Mouse (Mus musculus) embryo, embryonic 11 days (tissue): ENCODE data around the gene Akap2.
A peak's percentile ranks its signal among the peaks of the same experiment; 100 is the strongest.

Source experiments
- DNase-seq: peaks from one replicate; pipeline ENCODE4 v3.0.0-alpha.2; 2015

The Akap2 gene

DNA sequence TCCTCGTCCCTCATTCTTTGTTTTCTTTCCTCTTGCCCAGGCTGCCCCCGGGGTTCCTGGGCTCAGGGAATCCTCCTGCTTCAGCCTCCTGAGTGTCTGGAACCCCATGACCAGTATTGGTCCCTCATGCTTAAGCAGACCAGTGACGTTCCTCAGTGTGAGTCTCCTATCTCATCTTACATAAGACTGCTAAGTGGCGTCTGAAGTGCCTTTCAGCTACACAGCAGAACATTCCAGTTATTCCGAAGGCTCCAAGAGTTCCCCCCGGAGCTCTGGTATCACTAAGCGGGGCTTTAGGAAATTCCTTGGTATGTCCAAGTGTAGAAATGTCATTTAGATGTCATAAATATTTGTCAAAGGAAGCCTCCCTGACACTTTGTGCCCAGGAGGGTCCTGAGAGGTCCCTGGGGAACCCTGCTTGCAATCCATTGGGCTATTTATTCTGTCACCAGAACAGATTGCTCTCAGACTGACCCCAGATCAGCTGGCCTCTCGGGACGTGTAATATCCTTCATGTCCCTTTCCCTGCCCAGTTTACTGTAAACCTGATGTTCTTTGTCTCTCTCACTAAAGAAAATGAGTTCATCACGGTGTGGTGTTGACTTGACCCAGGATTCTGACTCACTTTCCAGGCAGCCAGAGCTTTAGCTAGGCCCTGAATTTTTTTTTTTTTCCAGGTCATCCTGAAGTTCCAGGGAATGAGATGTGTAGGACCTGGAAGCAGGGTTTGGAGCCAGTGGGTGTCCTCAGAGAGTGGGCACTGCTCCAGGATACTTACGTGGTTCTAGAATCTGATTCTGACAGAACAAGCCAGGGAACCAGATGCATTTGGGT, 125.2 kb downstream of the Akap2 start:
- peak; percentile 43 for DNase-seq

DNA sequence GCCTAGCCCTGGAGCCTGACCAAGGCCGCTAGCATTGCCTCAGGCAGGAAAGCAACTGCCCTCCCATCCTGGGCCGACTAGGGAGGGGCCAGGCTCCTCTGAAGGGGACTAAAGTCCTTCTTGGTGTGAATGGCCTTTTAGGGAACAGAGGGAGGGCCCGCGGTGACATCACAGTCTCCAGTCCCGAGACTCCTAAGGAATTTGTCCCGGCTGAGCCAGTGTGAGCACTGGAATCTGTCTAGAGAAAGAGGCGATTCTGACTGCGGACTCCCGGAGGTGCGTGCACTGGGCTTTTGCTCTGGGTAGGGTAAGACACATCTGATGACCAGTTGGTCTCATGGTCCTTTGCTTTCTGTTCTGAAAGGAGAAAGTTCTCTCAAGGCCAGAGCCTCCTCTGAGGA, 127.6 kb downstream of the Akap2 start:
- peak; percentile 90 for DNase-seq

DNA sequence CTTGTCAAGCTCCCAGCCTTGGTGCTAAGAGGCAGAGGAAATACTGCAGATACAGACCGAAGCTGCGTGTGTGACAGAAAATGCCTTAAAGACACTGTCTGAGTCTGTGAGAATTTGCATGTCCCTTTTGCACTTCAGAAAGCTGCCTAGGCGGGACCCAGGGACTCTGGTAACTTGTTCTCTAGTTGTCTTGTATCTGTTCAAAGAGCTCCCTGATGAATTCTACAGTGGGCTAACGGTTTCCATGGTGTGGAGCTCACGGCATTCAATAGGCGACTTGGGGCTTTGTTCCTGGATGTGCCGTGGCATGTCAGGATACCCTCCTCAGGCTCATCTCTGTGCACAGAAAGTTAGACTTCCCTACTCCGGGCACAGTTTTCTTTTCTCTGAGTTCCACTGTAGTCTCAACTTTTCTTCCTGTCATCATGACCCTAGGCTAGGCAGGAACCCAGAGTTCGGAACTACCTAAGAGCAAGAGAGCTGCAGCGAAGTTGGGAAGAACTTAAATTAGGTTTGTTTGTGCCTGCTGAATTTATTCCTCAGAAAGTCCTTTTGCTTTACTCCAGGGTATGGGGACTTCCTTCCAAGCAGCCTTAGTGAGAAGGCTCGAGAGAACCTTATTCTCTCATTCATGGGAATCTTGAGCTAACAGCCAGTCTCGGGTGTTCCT, 128.2 kb downstream of the Akap2 start:
- DNase-seq, result peak; percentile 66

DNA sequence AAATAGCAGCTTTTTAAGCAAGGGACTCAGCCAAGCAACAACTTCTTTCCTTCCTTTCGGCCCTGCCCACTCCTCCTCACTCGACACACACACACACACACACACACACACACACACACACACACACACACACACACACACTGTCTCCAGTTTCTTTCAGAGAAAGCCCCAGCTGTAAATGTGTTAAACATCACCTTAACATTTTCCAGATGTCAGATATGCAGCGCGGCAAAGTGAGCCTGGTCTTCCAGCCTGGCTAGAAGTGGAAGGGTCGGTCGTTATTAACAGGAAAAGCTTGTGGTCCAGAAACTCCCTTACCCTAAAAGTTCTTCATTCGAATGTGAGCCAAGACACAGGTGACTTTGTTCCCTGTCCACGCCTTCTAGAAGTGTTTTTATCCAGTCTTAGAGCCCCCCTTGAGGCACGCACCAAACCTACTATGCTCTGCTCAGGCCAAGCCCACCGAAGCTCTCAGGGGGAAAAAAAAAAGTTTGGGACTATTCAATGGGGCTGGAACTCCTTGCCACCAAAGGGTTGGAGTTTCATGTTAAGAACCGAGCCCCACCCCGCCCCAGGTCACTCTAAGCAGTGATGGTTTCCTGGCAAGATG, 129.0 kb downstream of the Akap2 start:
- peak; percentile 82 for DNase-seq

- DNase-seq, result peak; percentile 79
Measured at GRCm38 (mm10) chr4:57846991-57847422, 129.6 kb downstream of the Akap2 start.

DNA sequence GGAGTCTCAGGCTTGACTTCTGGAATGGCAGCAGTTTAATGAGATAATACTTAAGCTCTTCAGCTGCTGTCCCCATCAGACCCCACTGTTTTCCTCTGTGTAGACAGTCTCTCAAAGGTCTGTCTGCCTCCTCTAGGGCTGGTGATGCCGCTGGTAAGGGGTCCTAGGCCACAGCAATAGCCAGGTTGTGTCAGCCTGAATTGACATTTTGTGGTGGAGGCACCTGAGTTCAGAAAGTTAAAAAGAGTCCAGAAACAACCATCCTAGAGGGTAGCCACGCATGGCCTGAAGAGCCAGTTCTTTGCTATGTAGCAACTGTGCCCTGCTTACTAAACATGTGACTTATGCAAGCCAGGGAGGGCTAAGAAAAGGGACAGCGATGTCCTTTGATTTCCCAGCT, 130.2 kb downstream of the Akap2 start:
- DNase-seq, result no peak

- no peak for DNase-seq
Measured at GRCm38 (mm10) chr4:57849465-57849864, 132.0 kb downstream of the Akap2 start.

DNA sequence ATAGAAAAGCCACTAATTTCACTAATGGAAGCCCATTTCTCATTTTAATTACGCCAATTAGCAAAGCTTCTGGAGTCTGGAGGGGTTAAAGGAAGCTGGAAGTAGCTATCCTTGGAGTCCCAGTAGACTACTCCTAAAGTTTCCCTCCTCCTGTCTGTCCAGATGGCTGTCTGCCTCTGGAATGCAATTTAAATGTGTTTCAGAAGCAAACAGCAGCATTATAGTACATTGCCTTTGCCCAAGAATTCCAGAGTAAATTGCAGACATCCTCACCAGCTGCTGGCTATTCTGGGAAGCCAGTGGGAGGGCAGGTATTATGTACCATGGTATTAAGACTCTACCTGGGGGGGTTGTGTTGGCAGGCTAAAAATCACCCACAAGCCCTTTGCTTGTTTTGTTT, 134.3 kb downstream of the Akap2 start:
- DNase-seq, result no peak

- DNase-seq, result no peak
Measured at GRCm38 (mm10) chr4:57852461-57853040, 135.1 kb downstream of the Akap2 start.

DNA sequence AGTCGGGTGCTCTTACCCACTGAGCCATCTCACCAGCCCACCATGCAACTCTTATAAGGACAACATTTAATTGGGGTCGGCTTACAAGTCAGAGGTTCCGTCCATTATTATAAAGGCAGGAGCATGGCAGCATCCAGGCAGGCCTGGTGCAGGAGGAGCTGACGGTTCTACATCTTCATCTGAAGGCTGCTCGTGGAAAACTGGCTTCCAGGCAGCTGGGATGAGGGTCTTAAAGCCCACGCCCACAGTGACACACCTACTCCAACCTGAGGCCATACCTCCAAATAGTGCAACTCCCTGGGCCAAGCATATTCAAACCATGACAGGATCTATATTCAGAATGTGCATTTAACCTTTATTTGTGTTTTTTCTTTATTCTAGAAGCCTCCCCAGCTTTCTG, 136.7 kb downstream of the Akap2 start:
- DNase-seq, result no peak

DNA sequence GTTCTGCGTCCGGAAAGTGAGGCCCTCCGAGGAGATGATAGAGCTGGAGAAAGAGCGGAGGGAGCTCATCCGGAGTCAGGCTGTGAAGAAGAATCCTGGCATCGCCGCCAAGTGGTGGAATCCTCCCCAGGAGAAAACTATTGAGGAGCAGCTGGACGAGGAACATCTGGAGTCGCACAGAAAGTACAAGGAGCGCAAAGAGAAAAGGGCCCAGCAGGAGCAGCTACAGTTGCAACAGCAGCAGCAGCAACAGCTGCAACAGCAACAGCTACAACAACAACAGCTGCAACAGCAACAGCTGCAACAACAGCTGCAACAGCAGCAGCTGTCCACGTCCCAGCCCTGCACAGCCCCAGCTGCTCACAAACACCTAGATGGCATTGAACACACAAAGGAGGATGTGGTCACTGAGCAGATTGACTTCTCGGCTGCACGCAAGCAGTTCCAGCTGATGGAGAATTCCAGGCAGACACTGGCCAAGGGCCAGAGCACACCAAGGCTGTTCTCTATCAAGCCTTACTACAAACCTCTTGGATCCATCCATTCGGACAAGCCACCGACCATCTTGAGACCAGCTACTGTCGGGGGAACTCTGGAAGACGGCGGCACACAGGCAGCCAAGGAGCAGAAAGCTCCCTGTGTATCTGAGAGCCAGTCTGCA, 138.0 kb downstream of the Akap2 start:
- DNase-seq, result no peak

DNA sequence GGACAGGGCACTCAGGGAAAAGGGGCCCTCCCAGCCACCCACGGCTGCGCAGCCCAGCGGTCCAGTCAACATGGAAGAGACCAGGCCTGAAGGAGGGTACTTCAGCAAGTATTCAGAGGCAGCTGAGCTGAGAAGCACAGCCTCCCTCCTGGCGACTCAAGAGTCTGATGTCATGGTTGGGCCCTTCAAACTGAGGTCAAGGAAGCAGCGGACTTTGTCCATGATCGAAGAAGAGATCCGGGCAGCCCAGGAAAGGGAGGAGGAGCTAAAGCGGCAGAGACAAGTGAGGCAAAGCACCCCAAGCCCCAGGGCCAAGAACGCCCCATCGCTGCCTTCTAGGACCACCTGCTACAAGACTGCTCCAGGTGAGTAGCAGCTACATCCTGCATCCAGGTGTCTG, 139.2 kb downstream of the Akap2 start:
- DNase-seq, result no peak

GRCm38 (mm10) chr4:57860204-57860611, 142.8 kb downstream of the Akap2 start:
- no peak for DNase-seq

DNA sequence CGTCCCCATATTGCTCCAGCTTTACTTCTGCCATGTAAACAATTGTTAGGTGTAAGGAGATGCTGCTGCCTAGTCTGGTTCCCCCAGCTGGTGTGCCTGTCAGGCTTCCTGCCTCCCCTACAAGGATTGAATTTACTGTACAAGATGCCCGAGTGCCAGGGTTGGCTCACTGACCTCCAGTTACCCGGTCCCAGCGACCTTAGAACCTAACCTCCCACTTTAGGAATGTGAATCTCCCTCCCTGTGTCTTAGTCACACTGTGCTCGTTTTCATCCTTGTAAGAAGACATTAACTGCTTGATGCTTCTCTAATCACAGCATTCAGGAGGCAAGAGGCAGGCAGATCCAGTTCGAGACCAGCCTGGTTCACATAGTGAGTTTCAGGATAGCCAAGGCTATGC, 143.7 kb downstream of the Akap2 start:
- no peak for DNase-seq

DNA sequence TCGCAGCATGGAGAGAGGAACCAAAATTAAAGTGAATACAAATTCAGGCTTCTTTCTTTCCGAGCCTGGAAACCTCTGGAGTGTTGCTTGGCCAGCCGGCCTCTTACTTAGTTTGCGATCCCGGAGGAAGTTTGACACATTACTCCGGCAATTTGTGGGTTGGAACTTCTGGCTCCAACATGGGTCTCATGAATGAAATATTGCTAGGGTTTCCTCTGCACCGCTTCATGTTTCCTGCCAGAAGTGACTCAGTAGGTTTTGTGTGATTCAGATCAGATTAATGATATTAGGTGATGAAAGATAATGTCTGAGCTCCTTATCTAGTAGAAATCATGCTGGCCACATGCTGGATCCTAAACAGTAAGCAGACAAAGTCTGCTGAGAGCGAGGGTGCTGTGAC, 144.4 kb downstream of the Akap2 start:
- DNase-seq, result no peak

GRCm38 (mm10) chr4:57862269-57862986, 145.0 kb downstream of the Akap2 start:
- no peak for DNase-seq

GRCm38 (mm10) chr4:57866088-57866487, 148.6 kb downstream of the Akap2 start:
- DNase-seq, result peak; percentile 36

- DNase-seq, result no peak
Measured at GRCm38 (mm10) chr4:57866990-57867389, 149.5 kb downstream of the Akap2 start.

- DNase-seq, result no peak
Measured at GRCm38 (mm10) chr4:57867454-57867853, 150.0 kb downstream of the Akap2 start.

- DNase-seq, result no peak
Measured at GRCm38 (mm10) chr4:57879137-57879536, 161.7 kb downstream of the Akap2 start.

GRCm38 (mm10) chr4:57879804-57880357, 162.4 kb downstream of the Akap2 start:
- DNase-seq, result peak; percentile 85
